Comparison of ENCODE assay signal across 8 mouse cellular contexts in genomic region chr19:60890391-60891122, GRCm38 (mm10). TPM values are rescaled to one million over a fixed set of nuclear protein-coding genes. Genes with fewer than 3 reads are reported as not detected.
A peak's percentile ranks its signal among the peaks of the same experiment; 100 is the strongest.
DNase-seq lines count a peak whose midpoint lies in the region; ATAC-seq and TF ChIP-seq lines count a peak whose summit lies in the region.

No protein-coding gene starts in this region.

- H3K79me2 ChIP-seq in MEL (ENCODE audit: control insufficient read depth, insufficient read depth, low read length, poor library complexity) (peaks cover 2% of the 10 kb centered on the region; the same call in 1 of the 2 replicates), myocyte (ENCODE audit: control insufficient read depth, insufficient read depth) (no peaks in the 10 kb centered on the region)

- no peak for TF ChIP-seq POLR2A in MEL (IDR thresholded peaks at IDR 0.05; ENCODE audit: control insufficient read depth in 1 of 2, insufficient read depth in 1 of 2, low read depth in 1 of 2, low read length in 2 of 2, poor library complexity in 1 of 2)
- TF ChIP-seq POLR2A in myocyte (IDR thresholded peaks at IDR 0.05; ENCODE audit: insufficient read length, low read depth) = no peak

- H3K36me3 ChIP-seq in MEL (ENCODE audit: control insufficient read depth in 1 of 2, insufficient read depth in 2 of 2, low read length in 2 of 2) (peaks cover 0 to 42% of the 10 kb centered on the region in 2 experiments; a peak in 2 of 4 replicates), myocyte (ENCODE audit: control insufficient read depth, insufficient read depth) (no peaks in the 10 kb centered on the region)
- H3K36me3 ChIP-seq in embryonic facial prominence, embryonic 11.5 days (replicated peaks; ENCODE audit: control insufficient read depth, insufficient read depth, low read depth, low read length) = no peaks in the 10 kb centered on the region
- H3K36me3 ChIP-seq in heart, embryonic 11.5 days (ENCODE audit: control insufficient read depth, insufficient read depth, low read length) = no peaks in the 10 kb centered on the region

- peak overlapping the region; percentile 100 for H3K4me3 ChIP-seq in layer of hippocampus, adult 2 months
- H3K4me3 ChIP-seq in MEL (ENCODE audit: control insufficient read depth in 1 of 2, insufficient read depth in 1 of 2, low read depth in 2 of 2, low read length in 2 of 2) (peak overlapping the region; percentile 89 to 90), myocyte (peak overlapping the region; percentile 53)
- H3K4me3 ChIP-seq in embryonic facial prominence, embryonic 11.5 days (ENCODE audit: low read depth, low read length) = peak overlapping the region; percentile 66
- peak overlapping the region; percentile 81 for H3K4me3 ChIP-seq in heart, embryonic 11.5 days (ENCODE audit: low read depth, low read length)

- H3K27ac ChIP-seq in layer of hippocampus, adult 2 months = peak overlapping the region; percentile 78
- peak overlapping the region; percentile 41 for H3K27ac ChIP-seq in MEL (ENCODE audit: control insufficient read depth, low read depth, low read length)
- peak overlapping the region; percentile 70 for H3K27ac ChIP-seq in embryonic facial prominence, embryonic 11.5 days (replicated peaks; ENCODE audit: low read depth, low read length)
- H3K27ac ChIP-seq in heart, embryonic 11.5 days (ENCODE audit: low read depth, low read length) = peak overlapping the region; percentile 93

- peak in 1 of 2 experiments; percentile 15; a peak in 2 of 4 replicates for TF ChIP-seq EP300 in MEL (IDR thresholded peaks at IDR 0.05; ENCODE audit: low read depth in 1 of 2, low read length in 2 of 2)

- H3K27me3 ChIP-seq in MEL (ENCODE audit: control insufficient read depth in 1 of 2, insufficient read depth in 2 of 2, low read length in 2 of 2) (no peaks in the 10 kb centered on the region), myocyte (ENCODE audit: control insufficient read depth, insufficient read depth, insufficient read length) (no peaks in the 10 kb centered on the region)
- no peaks in the 10 kb centered on the region for H3K27me3 ChIP-seq in embryonic facial prominence, embryonic 11.5 days (ENCODE audit: control insufficient read depth, insufficient read depth, low read length)
- H3K27me3 ChIP-seq in heart, embryonic 11.5 days (ENCODE audit: control insufficient read depth, insufficient read depth, low read length) = no peaks in the 10 kb centered on the region

- no peak for TF ChIP-seq CTCF in layer of hippocampus, adult 2 months (conservative IDR thresholded peaks at IDR 0.05)
- TF ChIP-seq CTCF in MEL (IDR thresholded peaks at IDR 0.05 in 2 of 3, conservative IDR thresholded peaks at IDR 0.05 in 1 of 3; ENCODE audit: control insufficient read depth in 1 of 3, insufficient read depth in 1 of 3, low read depth in 2 of 3, low read length in 3 of 3, poor library complexity in 1 of 3, severe bottlenecking in 1 of 3) = no peak

- TF ChIP-seq RAD21 in MEL (IDR thresholded peaks at IDR 0.05; ENCODE audit: low read depth, low read length) = no peak

- DNase-seq in layer of hippocampus, adult 2 months (ENCODE audit: low spot score in 2 of 2) = no peak
- no peak for DNase-seq in layer of hippocampus, adult 9-11 months
- DNase-seq in MEL (ENCODE audit: low read depth, low spot score) = peak; percentile 79
- DNase-seq in embryonic facial prominence, embryonic 11.5 days (ENCODE audit: low spot score) = peak; percentile 66
- DNase-seq in layer of hippocampus, postnatal 36 days = peak; percentile 64 to 66
- no peak for DNase-seq in natural killer cell, adult 2 months (ENCODE audit: low spot score in 2 of 2)

- H3ac ChIP-seq in myocyte (ENCODE audit: control insufficient read depth, insufficient read length) = peak overlapping the region; percentile 61

- H3K9ac ChIP-seq in MEL (ENCODE audit: control insufficient read depth, low read depth, low read length, poor library complexity, severe bottlenecking) = peak overlapping the region; percentile 78
- H3K9ac ChIP-seq in embryonic facial prominence, embryonic 11.5 days (replicated peaks; ENCODE audit: low read length) = peak overlapping the region; percentile 62
- H3K9ac ChIP-seq in heart, embryonic 11.5 days (ENCODE audit: low read depth, low read length) = peak overlapping the region; percentile 89

- peak overlapping the region; percentile 39 for H3K4me2 ChIP-seq in embryonic facial prominence, embryonic 11.5 days (ENCODE audit: low read depth, low read length)
- peak overlapping the region; percentile 85 for H3K4me2 ChIP-seq in heart, embryonic 11.5 days
- peak overlapping the region; percentile 91 for H3K4me2 ChIP-seq in myocyte (ENCODE audit: low read depth)

- peak; percentile 72 for ATAC-seq in embryonic facial prominence, embryonic 11.5 days (replicated peaks; ENCODE audit: insufficient number of reproducible peaks, low FRiP score, low TSS enrichment, low read depth)
- ATAC-seq in heart, embryonic 11.5 days (replicated peaks; ENCODE audit: insufficient number of reproducible peaks, low FRiP score, low TSS enrichment) = peak; percentile 29; the same call in 1 of the 2 replicates

- H3K4me1 ChIP-seq in MEL (ENCODE audit: control insufficient read depth in 1 of 2, insufficient read depth in 2 of 2, low read length in 2 of 2) = peaks cover 27 to 28% of the 10 kb centered on the region in 2 experiments
- no peaks in the 10 kb centered on the region for H3K4me1 ChIP-seq in embryonic facial prominence, embryonic 11.5 days (ENCODE audit: control insufficient read depth, insufficient read depth, low read length)
- H3K4me1 ChIP-seq in heart, embryonic 11.5 days (ENCODE audit: control insufficient read depth, insufficient read depth, low read length) = peaks cover 21% of the 10 kb centered on the region

- H3K9me3 ChIP-seq in MEL (replicated peaks; ENCODE audit: insufficient read depth, low read length) = no peaks in the 10 kb centered on the region
- no peaks in the 10 kb centered on the region for H3K9me3 ChIP-seq in embryonic facial prominence, embryonic 11.5 days (replicated peaks; ENCODE audit: control insufficient read depth, low read length)
- no peaks in the 10 kb centered on the region for H3K9me3 ChIP-seq in heart, embryonic 11.5 days (replicated peaks; ENCODE audit: control insufficient read depth, low read length)

- WGBS in embryonic facial prominence, embryonic 11.5 days = under 1% methylated on average over 41 of the region's 41 CpGs
- whole genome bisulfite sequencing in heart, embryonic 11.5 days (ENCODE audit: insufficient replicate concordance) = under 1% methylated on average over 40 of the region's 41 CpGs

TF ChIP-seq in MEL, 35 proteins besides CTCF, POLR2A, EP300 and RAD21:
- TF ChIP-seq JUND (IDR thresholded peaks at IDR 0.05; ENCODE audit: low read depth, low read length) (peak; percentile 78; the same call in 1 of the 2 replicates), TBP (IDR thresholded peaks at IDR 0.05; ENCODE audit: low read depth, low read length) (0 out of 2 replicates have a peak, but pooled peaks have one; percentile 19), RCOR1 (IDR thresholded peaks at IDR 0.05; ENCODE audit: low read depth, low read length) (0 out of 2 replicates have a peak, but pooled peaks have one; percentile 7), SIN3A (IDR thresholded peaks at IDR 0.05; ENCODE audit: low read length) (no peak), BHLHE40 (IDR thresholded peaks at IDR 0.05; ENCODE audit: borderline replicate concordance, low read depth, low read length) (peak; percentile 39; the same call in 1 of the 2 replicates)
TF ChIP-seq in MEL: peak in this region for 4.

TF ChIP-seq in myocyte, 11 proteins besides CTCF, POLR2A, EP300 and RAD21:
- TF ChIP-seq CEBPB (IDR thresholded peaks at IDR 0.05; ENCODE audit: insufficient read depth, poor library complexity, severe bottlenecking) = no peak
- TF ChIP-seq SRF (IDR thresholded peaks at IDR 0.05; ENCODE audit: control insufficient read depth, insufficient read length, low read depth) = no peak
- no peak for TF ChIP-seq MYOG (IDR thresholded peaks at IDR 0.05; ENCODE audit: control insufficient read depth in 1 of 3, insufficient read depth in 1 of 3, insufficient read length in 2 of 3, low read depth in 2 of 3)
- TF ChIP-seq REST (IDR thresholded peaks at IDR 0.05; ENCODE audit: insufficient read depth, insufficient read length) = no peak
- no peak for TF ChIP-seq TCF3 (IDR thresholded peaks at IDR 0.05; ENCODE audit: insufficient read length, low read depth)
- no peak for TF ChIP-seq MAX (IDR thresholded peaks at IDR 0.05; ENCODE audit: low read depth)
- TF ChIP-seq POLR2AphosphoS2 (IDR thresholded peaks at IDR 0.05; ENCODE audit: insufficient read length, low read depth) = no peak
- TF ChIP-seq E2F4 (IDR thresholded peaks at IDR 0.05; ENCODE audit: insufficient read depth) = no peak

RNA-seq across cellular contexts. Expression of gene Grk5, which starts 1.0 kb away (rescaled TPM):
- total RNA-seq in layer of hippocampus, adult 2 months (2021) = 10 to 100 TPM; 10.4 to 11.5 TPM
- 3.3 and 4.2 TPM in 2 replicates for total RNA-seq in MEL (2012; rRNA removed)
- 1 to 10 TPM in 1 of 2 experiments, not detected in 1; 8.1 TPM for polyA plus RNA-seq in MEL (2012; ENCODE audit: insufficient read depth in 1 of 2, insufficient read length in 2 of 2, low read depth in 1 of 2, low replicate concordance in 2 of 2, missing spikeins in 1 of 2)
- 2.1 and 2.8 TPM in 2 replicates for polyA plus RNA-seq in embryonic facial prominence, embryonic 11.5 days (2014; fragmentation: Nextera tagmentation; extraction: Ambion mirVana)
- polyA plus RNA-seq in heart, embryonic 11.5 days (2014; fragmentation: Nextera tagmentation; extraction: Ambion mirVana) = 4.7 and 4.9 TPM in 2 replicates
- 1 to 10 TPM; 8.0 to 8.3 TPM for total RNA-seq in layer of hippocampus, postnatal 36 days (2021)
- polyA plus RNA-seq in myocyte (2012; fragmentation: generic; extraction: Trizol) = 4.0 TPM

RNA-seq across cellular contexts. Expression of gene Prdx3, which starts 16.2 kb away (rescaled TPM):
- total RNA-seq in layer of hippocampus, adult 2 months (2021) = 10 to 100 TPM; 73.5 to 75.2 TPM
- 267 and 271 TPM in 2 replicates for total RNA-seq in MEL (2012; rRNA removed)
- 100 to 1,000 TPM in 1 of 2 experiments, not detected in 1; 332 TPM for polyA plus RNA-seq in MEL (2012; ENCODE audit: insufficient read depth in 1 of 2, insufficient read length in 2 of 2, low read depth in 1 of 2, low replicate concordance in 2 of 2, missing spikeins in 1 of 2)
- polyA plus RNA-seq in embryonic facial prominence, embryonic 11.5 days (2014; fragmentation: Nextera tagmentation; extraction: Ambion mirVana) = 114 and 125 TPM in 2 replicates
- polyA plus RNA-seq in heart, embryonic 11.5 days (2014; fragmentation: Nextera tagmentation; extraction: Ambion mirVana) = 205 and 208 TPM in 2 replicates
- total RNA-seq in layer of hippocampus, postnatal 36 days (2021) = 10 to 100 TPM; 76.2 to 78.2 TPM
- 105 TPM for polyA plus RNA-seq in myocyte (2012; fragmentation: generic; extraction: Trizol)

RNA-seq across cellular contexts. Expression of gene Sfxn4, which starts 29.3 kb away (rescaled TPM):
- 10 to 100 TPM; 14.3 to 16.9 TPM for total RNA-seq in layer of hippocampus, adult 2 months (2021)
- total RNA-seq in MEL (2012; rRNA removed) = 0.85 and 1.3 TPM in 2 replicates
- polyA plus RNA-seq in MEL (2012; ENCODE audit: insufficient read depth in 1 of 2, insufficient read length in 2 of 2, low read depth in 1 of 2, low replicate concordance in 2 of 2, missing spikeins in 1 of 2) (1 to 10 TPM in 1 of 2 experiments, not detected in 1; 9.3 TPM), myocyte (2012; fragmentation: generic; extraction: Trizol) (2.7 TPM)
- polyA plus RNA-seq in embryonic facial prominence, embryonic 11.5 days (2014; fragmentation: Nextera tagmentation; extraction: Ambion mirVana) = 14.0 and 15.1 TPM in 2 replicates
- 6.9 and 7.3 TPM in 2 replicates for polyA plus RNA-seq in heart, embryonic 11.5 days (2014; fragmentation: Nextera tagmentation; extraction: Ambion mirVana)
- 10 to 100 TPM; 13.1 to 14.3 TPM for total RNA-seq in layer of hippocampus, postnatal 36 days (2021)

Comparison
In these comparisons a context has a peak if more than half of its experiments do, and no peak if none do; other contexts are left out.
1. DNase-seq: peak in MEL (single experiment), embryonic facial prominence, embryonic 11.5 days (single experiment) and layer of hippocampus, postnatal 36 days (2 of 2); none in layer of hippocampus, adult 2 months (0 of 2), layer of hippocampus, adult 9-11 months (single experiment) and natural killer cell, adult 2 months (0 of 2).
2. H3K27ac ChIP-seq: peak in every context shown above with its lines; median percentile 93 in heart, embryonic 11.5 days; 78 in layer of hippocampus, adult 2 months; 70 in embryonic facial prominence, embryonic 11.5 days; 41 in MEL.
3. H3K4me2 ChIP-seq: peak in every context shown above with its lines; median percentile 91 in myocyte; 85 in heart, embryonic 11.5 days; 39 in embryonic facial prominence, embryonic 11.5 days.
4. Peak in every context shown above with its lines, with median percentiles within 50 percentile points of each other: H3K4me3 ChIP-seq and H3K9ac ChIP-seq.